Mouse (Mus musculus): ENCODE results near the gene Cacng8. TPM values are rescaled to one million over a fixed set of nuclear protein-coding genes. Genes with fewer than 3 reads are reported as not detected.

The Cacng8 gene
- total RNA-seq, 1 experiment from 2014 or later: not detected

DNA sequence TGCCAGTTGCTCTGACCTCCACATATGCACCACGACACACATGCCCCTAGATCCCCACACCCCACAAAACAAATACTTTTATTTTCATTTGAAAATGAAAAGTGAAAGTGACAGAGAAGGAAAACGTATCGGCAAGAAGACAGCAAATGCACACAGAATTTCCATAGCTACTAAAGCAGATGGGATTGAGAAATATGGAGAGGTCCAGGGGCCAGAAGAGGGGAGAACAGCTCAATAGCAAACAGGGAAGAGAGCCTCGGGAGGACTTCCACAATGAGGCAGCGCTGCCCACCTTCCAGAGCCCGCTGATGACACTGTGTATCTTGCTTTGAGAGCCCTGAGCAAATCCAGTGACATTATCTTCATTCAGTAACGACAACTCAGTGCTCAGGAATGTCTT is 31.6 kb downstream of the Cacng8 start:
- ATAC-seq (ENCODE audit: extremely low read depth, insufficient number of reproducible peaks, low FRiP score, poor library complexity, severe bottlenecking): no peak

- ATAC-seq (ENCODE audit: extremely low read depth, insufficient number of reproducible peaks, low FRiP score, poor library complexity, severe bottlenecking): no peak
Measured at GRCm38 (mm10) chr7:3423430-3423829, 32.9 kb downstream of the Cacng8 start.

GRCm38 (mm10) chr7:3423895-3424294 is 33.4 kb downstream of the Cacng8 start, which contains the start of gene Cacng6:
Gene Cacng6, plus strand, starts transcription at chr7:3424195.
- no peak for ATAC-seq (ENCODE audit: extremely low read depth, insufficient number of reproducible peaks, low FRiP score, poor library complexity, severe bottlenecking)

- no peak for ATAC-seq (ENCODE audit: extremely low read depth, insufficient number of reproducible peaks, low FRiP score, poor library complexity, severe bottlenecking)
Measured at GRCm38 (mm10) chr7:3425141-3425540, 34.7 kb downstream of the Cacng8 start.

GRCm38 (mm10) chr7:3430161-3430560 is 39.7 kb downstream of the Cacng8 start:
- ATAC-seq (ENCODE audit: extremely low read depth, insufficient number of reproducible peaks, low FRiP score, poor library complexity, severe bottlenecking): no peak

- no peak for ATAC-seq (ENCODE audit: extremely low read depth, insufficient number of reproducible peaks, low FRiP score, poor library complexity, severe bottlenecking)
Measured at GRCm38 (mm10) chr7:3432066-3432465, 41.6 kb downstream of the Cacng8 start.

DNA sequence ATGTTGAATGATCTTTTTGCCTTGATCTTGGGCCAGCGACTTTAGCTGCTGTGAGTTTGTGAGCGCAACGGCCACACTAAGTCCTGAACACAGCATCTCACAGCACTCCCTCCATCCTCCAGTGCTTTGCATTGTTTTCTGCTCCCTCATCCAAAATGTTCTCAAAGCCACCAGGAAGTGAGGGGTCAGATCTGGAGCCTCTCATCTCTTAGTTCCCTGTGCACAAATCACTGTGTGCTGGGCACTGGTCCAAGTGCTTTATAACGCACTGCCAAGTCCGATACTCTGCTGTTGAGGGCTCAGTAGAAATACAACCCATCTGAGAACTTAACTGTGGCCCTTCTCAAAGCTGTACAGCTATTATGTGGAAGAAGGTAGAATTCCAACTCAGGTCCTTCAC is 47.5 kb downstream of the Cacng8 start:
- ATAC-seq (ENCODE audit: extremely low read depth, insufficient number of reproducible peaks, low FRiP score, poor library complexity, severe bottlenecking): no peak

- ATAC-seq (ENCODE audit: extremely low read depth, insufficient number of reproducible peaks, low FRiP score, poor library complexity, severe bottlenecking): no peak
Measured at GRCm38 (mm10) chr7:3439984-3440383, 49.5 kb downstream of the Cacng8 start.

GRCm38 (mm10) chr7:3440526-3440925 is 50.0 kb downstream of the Cacng8 start:
- ATAC-seq (ENCODE audit: extremely low read depth, insufficient number of reproducible peaks, low FRiP score, poor library complexity, severe bottlenecking): no peak

DNA sequence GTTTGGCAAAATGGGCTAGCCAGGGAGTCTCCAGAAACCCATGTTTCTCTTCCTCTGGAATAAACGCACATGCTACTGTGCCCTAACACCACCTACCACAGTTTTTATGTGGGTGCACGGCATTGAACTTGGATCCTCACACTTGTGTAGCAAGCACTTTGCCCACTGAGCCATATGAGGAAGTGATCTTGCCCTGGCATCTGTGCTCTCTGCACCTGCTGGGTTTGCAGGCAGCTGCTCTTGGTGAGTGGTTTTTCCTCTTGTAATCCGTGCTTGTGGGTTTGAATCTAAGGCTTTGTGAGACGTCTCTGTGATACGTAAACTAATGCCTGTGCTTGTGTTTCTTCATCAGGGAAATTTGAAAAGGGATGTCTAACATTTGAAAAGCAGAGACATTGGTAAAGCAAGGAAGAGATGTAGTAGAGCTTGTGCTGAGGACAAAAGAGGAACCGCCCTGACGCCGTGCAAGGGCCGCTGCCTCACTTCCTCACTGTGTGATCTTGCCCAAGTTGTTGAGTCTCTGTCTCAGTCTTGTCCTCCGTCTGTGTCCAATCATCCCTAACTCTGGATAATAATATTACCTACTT is 52.1 kb downstream of the Cacng8 start:
- ATAC-seq (ENCODE audit: extremely low read depth, insufficient number of reproducible peaks, low FRiP score, poor library complexity, severe bottlenecking): peak; percentile 85

- no peak for ATAC-seq (ENCODE audit: extremely low read depth, insufficient number of reproducible peaks, low FRiP score, poor library complexity, severe bottlenecking)
Measured at GRCm38 (mm10) chr7:3444678-3445077, 54.2 kb downstream of the Cacng8 start.

GRCm38 (mm10) chr7:3446584-3446983 is 56.1 kb downstream of the Cacng8 start:
- no peak for ATAC-seq (ENCODE audit: extremely low read depth, insufficient number of reproducible peaks, low FRiP score, poor library complexity, severe bottlenecking)

GRCm38 (mm10) chr7:3447026-3447425 is 56.5 kb downstream of the Cacng8 start:
- ATAC-seq (ENCODE audit: extremely low read depth, insufficient number of reproducible peaks, low FRiP score, poor library complexity, severe bottlenecking): no peak

- 0 out of 2 replicates have a peak, but pooled peaks have one; percentile 46 for ATAC-seq (ENCODE audit: extremely low read depth, insufficient number of reproducible peaks, low FRiP score, poor library complexity, severe bottlenecking)
Measured at GRCm38 (mm10) chr7:3448737-3449454, 58.4 kb downstream of the Cacng8 start.

GRCm38 (mm10) chr7:3450671-3451070 is 60.2 kb downstream of the Cacng8 start:
- ATAC-seq (ENCODE audit: extremely low read depth, insufficient number of reproducible peaks, low FRiP score, poor library complexity, severe bottlenecking): no peak

- no peak for ATAC-seq (ENCODE audit: extremely low read depth, insufficient number of reproducible peaks, low FRiP score, poor library complexity, severe bottlenecking)
Measured at GRCm38 (mm10) chr7:3451161-3451560, 60.7 kb downstream of the Cacng8 start.

DNA sequence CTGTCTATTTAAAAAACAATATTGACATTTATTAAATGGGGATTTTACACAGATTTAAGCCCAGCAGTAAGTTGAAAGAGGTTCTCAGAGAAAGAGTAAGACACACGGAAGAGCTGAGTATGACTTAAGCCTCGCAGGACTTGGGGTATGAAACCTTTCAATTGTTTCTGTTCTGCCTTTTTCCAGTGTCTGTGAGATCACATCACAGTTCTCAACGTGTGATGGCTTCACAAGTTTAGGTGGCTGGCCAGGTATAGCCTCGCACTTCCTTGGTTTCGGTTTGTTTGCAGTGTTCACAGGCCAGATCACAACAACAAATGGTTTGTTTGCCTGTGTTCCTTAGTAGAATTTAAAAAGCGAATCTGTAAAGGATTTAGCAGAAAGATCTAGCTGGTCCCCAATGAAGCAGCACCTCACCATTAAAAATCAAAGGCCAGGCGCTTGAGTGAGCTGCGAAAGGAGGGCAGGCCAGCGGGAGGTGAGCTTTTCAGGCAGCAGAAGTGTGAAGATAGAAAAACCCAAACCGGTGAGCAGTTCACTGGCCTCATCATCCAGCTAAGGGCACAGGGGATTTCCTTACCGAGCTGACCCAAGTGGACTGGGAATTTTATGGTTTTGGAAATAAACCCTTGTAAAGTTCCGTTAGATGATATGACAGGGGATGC is 62.5 kb downstream of the Cacng8 start:
- no peak for ATAC-seq (ENCODE audit: extremely low read depth, insufficient number of reproducible peaks, low FRiP score, poor library complexity, severe bottlenecking)

GRCm38 (mm10) chr7:3453486-3454183 is 63.2 kb downstream of the Cacng8 start:
- no peak for ATAC-seq (ENCODE audit: extremely low read depth, insufficient number of reproducible peaks, low FRiP score, poor library complexity, severe bottlenecking)

GRCm38 (mm10) chr7:3457111-3457840 is 66.8 kb downstream of the Cacng8 start:
- no peak for ATAC-seq (ENCODE audit: extremely low read depth, insufficient number of reproducible peaks, low FRiP score, poor library complexity, severe bottlenecking)
